Mouse (Mus musculus): ENCODE data around the gene Vapb.

Vapb gene

DNA sequence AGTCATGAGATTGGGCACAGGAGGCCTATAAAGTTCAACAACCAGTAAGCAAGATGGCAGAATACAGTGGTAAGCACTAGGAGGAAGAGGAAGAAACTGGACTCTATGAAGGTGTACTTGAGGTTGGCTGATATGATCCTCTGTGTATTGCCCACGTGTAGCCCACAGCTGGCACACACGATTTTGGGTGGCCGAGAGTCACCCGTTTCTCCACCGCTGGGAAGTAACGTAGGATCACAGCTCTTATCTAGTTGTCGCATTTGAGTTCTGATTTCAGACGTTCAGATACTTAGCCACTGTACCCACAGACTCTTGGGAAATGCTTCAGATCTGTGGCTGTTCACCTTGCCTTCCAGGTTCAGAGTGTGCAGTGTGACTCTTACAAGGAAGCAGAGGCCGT is 921 bp downstream of the Vapb start:
- no peak for DNase-seq

DNA sequence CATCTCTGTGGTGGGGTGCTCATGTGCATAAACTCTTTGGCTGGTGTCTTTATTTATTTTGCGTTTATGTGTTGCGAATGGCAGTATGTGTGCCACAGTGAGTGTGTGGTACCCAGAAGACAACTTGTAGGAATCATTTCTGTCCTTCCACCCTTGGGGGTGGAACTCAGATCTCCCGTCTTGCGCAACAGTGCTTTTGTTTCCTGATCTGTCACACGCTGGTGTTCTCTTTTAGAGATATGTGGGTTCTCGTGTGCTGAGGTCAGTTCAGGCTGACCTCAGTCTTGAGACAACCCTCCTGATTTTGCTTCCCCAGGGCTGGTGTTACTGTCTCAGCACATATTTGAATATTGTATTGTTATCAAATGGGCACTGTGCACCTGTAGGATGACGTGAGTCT is 1.8 kb downstream of the Vapb start:
- no peak for DNase-seq

DNA sequence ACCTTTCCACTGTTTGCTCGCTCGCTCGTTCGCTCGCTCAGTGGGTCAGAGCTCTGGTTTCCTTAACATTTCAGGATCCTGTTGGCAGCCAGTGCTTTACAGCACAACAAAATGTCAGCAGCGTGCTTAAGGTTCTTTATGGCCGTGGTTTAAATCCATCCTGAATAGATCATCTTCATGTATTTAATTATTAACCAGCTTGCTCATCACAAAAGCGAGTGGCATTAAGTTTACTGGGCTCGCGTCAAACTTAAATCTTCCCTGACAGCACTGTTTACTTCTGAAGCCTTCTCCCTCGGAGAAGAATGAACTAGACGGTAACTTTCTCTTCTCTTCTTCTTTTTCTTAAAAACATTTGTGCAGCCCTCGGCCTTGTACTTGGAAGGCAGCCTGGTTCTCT is 4.8 kb downstream of the Vapb start:
- DNase-seq, result no peak

DNA sequence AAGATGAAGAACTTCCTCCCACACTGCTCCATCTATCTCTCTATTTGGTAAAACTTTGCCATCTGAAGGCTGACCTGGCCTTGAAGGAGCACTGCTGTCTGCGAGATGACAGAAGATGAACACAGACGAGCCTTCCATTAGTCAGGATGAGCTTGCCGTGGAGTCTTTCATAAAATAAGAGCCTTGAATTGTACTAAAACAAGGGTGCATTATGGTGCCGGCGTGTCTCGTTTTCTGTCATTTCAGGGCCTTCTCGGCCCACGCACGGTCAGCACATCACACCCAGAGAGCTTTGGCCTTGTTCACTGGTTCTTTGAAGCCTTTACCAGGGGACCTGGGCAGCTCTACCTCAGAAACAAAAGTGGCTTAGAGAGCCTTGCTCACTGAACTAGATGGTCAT is 5.4 kb downstream of the Vapb start:
- no peak for DNase-seq

DNA sequence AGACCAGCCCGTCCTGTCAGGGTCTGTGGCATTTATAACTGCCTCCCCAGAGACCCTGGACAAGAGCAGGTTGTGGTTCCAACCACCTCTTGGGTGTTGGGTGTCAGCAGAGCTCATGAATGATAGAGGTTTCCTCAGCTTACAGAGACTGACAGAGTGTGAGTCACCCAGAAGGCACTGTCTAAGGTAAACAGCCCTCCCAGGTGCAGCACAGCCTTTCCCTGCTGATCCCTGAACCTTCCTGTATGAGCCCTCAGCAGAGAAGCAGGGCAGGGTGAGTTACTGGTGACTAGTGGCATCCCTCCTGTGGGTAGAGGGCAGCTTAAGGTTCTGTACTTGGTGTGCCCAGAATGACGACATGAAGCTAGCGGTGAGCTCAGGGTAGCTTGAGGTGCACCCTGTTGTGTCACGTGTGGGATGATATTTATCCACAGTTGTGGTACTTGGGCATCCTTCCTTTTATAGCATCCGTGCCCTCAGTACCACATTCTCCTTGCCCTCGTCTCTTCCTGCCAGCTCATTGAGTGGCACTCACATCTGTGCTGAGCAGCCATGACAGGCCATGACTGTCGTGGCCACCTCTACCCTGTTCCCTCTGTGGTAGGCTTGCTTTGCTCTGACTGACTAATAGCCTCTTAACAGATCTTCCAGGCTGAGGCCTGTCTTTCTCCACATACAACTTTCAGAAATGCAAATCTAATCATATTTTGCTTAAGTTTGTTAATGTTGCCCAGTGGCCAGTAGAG is 6.9 kb downstream of the Vapb start:
- no peak for DNase-seq

DNA sequence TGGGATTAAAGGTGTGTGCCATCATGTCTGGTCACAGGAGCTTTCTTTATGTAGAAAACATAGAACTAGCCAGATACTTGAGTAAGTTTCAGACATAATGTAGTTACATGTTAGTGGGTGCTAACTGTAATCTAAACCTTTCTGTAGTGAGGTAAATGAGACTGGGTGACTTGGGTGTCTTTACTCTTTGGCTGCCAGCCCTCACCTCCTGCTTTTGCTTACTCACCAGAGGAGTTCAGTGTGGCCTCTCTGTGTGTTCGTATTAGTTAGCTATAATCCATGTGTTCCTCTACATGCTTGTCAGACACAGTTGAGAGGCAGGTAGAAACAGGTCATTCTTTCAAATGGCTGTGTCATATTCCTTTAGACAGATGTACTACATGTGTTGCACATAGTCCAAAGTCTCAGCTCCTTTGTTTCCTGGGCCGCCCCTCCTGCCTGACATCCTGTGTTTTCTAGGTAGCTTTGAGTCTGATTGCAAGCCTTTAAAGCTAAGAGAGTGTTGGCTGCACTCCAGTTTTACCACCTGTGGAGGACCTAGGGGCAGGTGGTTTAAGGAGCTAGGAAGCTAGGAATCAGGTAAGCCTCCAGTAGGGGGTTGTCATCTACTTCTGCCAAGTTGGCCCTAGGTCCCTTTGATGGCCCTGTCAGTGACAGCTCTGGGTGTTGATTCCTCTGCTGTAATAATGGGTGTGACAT is 11.8 kb downstream of the Vapb start:
- peak; percentile 27 for DNase-seq

DNA sequence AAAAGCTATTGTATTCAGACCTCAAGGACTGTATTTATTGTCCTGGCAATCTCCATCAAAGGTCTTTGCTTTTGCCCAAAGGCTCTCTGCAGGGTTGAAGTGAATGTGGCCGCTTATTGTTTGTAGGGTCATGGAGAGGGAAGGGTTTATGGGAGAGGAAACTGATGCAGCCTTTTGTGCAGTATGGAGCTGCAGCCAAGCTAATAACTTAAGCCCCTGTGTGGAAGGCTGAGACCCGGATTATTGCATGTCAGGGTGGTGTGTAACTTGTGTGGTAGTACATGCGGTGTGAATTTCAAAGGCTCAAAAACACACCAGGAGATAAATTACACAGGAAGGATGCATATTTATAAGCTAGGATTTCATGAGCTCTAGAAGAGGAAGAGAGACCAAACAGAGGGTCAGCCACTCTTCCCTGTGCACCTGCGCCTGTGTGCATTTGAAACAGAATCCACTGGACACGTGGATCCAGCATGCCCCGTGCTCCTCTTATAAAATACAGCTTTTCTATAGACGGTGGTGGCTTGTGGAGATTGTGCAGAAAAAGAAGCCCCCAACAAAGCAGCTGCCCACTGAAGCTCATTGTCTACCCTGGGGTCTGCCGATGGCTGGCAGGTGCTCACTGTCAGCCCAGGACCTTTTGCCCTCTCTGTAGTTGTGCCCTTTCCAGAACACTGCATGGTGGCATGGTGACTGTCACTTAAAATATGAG is 18.3 kb downstream of the Vapb start:
- no peak for DNase-seq

DNA sequence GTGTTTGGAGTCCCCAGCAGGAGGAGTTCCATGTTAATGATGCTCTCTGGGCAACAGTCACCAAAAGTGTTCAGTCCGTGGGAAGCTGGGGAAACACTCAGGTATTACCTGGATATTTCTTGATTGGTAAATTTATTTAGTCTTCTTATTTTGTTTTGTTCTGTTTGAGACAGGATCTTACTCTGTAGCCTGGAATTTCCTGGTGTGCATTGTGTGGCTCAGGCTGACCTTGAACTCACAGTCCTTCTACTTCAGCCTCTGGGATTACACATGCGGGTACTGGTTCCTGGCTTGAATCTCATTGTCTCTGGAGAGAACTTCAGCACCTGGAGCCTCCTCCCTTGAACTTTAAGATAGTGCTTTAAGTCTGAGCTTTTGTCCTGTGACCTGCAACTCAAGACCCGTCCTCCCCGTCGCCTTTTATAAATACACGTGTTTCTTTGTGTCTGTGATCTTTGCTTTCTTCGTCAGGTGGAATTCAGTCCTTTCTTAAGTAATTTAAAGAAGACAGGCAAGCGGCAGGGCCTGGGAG is 20.4 kb downstream of the Vapb start:
- DNase-seq, result no peak

DNA sequence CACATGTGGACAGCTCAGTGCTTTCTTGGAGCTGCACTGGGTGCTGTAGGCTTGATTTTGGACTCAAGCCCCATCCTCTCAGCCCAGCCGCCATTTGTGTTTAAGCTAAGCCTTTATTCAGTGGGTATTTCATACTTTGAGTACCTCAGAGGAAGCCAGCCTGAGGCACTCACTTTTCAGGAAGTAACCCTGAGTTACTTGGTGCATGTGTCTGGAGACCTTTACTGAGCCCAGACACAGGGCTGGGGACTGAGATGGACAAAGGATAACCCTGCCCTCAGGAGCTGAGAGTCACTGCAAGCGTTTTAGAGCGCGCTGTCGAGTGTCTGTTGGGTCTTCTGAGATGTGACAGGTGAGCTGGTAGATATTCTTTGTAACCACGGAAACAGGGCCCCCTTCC is 23.3 kb downstream of the Vapb start:
- no peak for DNase-seq

DNA sequence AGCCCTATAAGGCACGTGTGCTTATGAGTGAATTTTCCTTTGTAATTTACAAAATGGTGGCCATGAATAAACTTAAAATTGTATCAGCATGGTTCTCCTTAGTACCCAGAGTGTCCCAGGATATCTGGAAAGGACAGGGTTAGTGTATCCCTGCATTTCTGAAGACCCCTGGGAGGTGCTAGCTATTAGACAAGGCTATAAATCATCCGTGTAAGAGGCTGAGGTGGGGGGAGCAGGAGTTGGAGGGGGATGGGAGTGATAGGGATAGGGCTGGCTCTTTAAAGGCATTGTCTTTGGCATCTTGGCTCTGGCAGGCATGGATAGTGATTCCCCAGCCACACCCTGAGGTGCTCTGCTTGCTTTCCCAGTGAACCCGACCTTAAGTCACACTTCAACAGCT is 27.3 kb downstream of the Vapb start:
- DNase-seq, result no peak

DNA sequence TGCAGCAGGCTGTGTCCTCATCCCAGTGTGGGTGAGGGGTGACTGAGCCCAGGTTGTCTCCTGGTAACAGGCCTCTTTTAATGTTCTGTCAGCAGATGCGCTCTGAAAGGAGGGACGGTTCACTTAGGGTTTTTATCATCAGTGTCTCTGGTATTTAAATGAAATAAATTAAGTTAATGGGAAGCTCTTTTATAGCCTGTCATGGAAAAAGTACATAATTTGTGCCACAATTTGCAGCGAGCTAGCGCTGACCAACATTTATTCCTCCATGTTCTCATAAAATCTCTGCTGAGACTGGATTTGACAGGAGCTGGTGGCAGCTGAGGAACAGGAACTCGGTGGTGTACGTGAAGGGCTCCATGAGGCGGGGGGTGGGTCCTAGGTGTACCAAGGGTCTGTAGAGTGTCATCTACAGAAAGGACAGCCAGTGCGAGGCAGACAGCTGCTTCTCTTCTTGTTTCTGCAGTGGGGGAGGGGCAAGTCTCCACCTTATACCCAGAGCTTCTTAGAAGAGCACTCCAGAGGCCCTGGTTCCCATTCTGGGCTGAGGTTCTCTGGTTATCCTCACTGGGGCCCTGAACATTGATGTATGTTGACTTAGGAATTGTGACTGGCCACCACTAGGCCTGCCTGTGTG is 30.8 kb downstream of the Vapb start:
- DNase-seq, result no peak

DNA sequence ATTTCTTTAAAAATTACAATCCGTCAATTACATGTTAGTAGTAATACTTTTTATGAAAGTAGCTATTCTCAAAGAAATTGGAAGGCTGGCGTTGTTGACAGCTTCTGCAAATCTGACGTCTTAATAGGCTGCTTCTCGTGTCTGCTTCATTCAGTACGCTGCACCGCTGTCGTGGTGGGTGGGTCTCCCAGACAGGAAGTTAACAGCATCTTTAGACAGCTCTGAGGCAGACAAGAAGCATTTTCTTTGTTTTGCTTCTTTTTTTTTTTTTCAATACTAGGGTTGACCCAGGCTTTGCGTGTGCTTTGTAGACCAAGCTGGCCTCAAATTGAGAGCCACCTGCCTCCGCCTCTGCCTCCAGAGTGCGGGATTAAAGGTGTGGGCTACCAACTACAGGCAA is 31.9 kb downstream of the Vapb start:
- peak; percentile 65 for DNase-seq

DNA sequence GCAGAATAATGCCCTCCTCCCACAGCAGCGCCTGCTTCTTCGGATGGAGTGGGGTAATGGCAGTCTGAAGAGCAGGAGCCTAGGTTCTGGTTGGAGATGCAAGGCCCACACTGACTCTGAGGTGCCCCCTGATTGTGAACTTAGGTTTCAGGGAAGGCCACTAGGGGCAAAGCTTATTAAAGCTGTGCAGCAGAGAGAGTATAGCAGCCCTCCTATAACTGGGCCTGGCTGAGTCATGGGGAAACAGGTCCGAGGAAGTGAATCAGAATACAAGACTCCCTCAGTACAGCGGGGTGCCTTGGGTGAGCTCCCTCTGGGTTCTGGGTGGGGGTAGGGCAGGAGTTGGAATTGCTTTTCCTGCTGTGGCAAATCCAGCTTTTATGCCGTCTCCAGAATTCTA is 33.3 kb downstream of the Vapb start:
- DNase-seq, result no peak

DNA sequence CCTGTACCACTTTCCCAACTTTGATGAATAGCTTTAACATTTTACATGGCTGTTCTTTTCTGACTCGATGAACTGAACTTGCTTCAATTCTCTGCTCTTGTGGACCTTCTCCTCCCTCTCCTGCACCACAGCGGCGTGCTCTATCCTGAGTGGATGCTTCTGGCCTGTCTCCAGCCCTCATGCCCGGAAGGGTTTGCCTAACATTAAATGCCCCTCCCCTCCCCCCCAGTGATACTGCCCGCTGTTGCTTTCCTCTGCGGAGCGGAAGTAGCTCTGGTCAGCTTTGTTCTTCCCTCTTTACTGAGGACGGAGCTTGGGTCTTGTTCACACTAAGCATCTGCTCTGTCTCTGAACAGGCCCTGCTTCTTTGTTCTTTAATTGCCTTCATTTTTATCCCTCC is 34.4 kb downstream of the Vapb start:
- DNase-seq, result no peak

DNA sequence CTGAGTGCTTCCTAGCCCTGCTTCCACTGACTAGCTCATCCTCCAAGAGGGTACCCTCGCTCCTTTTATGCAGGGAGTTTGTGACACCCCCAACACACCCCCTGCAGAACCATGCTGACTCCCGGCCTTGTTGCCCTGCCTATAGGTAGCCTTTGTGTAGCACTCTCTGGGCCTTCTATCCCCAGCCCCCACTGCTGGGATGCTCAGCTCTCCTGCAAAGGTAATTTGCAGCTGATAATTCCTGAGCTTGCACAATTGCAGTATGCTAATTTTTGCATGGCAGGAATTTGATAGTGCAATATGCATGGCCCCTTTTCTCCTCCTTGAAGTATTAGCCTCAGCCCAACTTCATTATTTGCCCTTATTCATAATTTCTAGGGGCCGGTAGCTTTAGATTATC is 38.2 kb downstream of the Vapb start:
- DNase-seq, result no peak

DNA sequence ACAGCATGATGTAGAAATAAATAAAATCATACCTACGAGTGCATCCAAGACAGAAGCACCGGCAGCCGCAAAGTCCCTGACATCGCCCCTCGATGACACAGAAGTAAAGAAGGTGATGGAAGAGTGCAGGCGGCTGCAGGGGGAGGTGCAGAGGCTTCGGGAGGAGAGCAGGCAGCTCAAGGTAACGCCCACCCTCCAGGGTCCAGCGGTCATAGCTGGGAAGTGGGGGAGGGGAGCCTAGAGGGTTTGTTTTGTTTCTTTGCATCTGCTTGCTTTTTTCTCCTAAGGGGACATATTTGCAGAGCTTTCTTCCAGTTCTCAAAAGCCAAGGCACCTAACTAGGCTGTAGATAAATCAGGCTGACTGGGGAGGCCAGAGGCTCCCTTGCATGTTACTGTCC is 38.8 kb downstream of the Vapb start:
- DNase-seq, result no peak

DNA sequence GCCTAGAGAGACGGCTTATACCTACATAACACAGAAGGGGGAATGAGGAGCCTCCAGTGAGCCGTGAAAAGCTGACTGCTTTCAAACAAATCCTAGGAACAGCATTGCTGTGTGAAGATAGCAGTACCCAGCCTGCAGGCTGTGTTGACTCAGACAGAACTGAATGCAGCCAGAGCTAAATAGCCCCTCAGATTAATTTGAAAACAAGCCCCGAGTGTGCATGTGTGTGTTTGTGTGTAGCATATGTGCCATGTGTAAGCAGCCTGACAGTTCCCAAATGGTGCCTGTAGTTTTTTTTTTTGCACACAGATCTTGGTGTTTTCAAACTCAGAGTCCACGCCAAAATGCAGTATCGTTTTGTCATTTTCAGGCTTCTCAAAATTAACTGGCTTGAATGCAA is 43.6 kb downstream of the Vapb start:
- no peak for DNase-seq

DNA sequence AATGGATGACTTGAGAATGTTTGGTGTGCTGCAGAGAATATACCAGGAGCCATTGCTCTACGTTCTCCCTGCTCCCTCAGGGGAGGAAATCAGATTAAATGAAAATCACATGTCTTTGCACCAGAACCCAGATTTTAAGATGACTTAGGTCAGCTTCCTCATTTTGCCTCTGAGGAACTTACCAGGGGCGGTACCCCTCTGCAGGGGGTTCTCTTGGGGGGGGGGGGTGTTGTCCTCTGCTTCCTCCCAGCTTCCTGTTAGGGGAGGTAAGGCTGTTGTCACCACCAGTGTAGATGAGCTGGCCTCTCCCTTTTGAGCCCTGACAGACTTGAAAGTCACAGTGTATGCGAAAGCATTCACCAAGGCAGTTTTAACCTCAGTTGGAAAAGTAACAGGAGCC is 47.1 kb downstream of the Vapb start:
- no peak for DNase-seq

DNA sequence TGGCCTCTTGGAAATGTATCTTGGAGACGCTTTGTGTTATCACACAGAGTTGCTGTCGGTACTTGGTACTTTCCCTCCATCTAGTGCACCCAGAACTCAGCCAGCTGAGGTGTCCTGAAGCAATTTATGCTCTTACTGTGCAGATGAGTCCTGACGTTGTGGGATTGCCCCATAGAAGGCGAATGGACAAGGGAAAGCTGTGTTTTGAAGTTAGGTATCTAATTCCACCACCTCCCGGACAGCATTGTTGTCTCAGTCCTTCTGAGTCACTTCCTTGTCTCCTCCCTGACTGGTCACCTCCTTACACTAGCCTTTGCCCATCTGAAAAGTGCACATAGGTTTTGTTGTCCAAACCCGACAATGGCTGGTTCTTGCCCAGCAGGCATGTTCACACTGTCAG is 47.6 kb downstream of the Vapb start:
- no peak for DNase-seq

DNA sequence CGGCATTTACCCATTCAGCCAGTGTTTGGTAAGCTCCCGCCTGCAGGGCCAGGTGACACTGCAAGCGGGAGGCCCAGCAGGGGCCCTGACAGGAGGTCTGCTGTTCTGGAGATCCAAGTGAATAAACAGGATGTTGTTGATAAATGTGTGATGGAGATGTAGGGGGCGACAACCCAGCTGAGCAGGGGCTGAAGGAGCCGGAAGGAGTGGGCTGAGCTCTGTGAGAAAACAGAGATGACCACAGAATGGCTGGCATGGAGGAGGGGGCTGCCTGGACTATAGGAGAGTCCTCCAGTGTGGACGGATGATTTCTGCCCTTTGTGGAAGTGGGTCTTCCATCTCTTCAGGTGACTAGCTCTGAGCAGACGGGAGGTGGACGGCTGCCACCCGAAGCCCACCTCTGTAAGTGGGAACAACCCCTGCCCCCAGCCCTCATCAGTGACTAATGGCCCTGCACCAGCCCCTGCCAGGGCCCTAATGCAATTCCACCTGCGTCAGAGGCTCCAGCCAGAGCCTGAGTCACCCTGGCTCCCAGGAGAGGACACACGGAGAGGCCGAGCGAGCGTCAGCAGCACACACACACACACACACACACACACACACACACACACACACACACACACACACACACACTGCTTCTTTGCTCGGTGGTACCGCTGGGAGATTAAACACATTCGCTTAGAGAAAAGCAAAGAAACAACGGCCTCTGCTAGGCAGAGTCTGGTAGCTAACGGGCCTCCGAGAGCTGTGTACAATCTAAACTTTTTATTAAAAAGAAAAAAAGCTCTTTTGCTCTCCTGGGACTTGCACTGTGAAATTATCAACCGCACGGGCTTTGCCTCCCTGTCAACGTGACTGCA is 52.9 kb downstream of the Vapb start:
- no peak for DNase-seq

DNA sequence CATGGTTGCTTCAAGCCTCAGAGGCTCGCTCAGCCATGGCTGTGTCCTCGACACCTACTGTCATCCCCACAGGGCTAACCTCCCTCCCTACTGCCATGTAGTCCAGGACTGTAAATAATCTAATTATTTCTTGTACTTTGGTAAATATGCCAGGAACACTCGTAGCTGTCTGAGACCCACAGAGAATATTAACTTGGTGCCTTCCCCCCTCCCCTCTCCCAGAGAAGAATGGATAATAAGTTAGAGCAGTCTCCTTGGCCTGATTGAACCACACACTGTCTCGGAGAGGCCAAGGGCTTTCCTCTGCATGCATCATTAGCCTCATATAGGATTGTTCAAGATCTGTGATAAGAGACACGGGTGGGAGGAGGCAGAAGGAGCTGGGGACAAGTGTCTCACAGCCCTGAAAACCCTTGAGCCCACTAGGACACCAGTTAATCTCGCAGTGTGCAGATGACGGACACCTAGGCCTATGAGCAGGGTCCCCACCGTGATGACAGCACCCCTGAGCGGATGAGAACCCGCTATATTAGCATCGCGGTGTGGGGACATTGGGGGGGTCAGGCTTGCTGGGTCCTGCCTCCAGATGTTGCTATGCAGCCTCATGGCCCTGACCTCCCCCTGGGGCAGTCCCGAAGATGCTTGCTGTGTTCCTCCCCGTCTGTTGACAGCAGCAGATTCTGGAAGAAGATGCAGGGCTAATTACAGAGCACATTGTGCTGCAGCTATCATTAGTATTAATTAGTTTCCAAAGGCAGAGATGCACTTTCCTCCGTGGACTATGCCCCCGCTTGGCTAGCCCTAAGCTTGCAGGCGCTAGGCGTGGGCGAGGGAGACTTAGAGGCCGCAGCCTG is 54.8 kb downstream of the Vapb start:
- DNase-seq, result no peak

DNA sequence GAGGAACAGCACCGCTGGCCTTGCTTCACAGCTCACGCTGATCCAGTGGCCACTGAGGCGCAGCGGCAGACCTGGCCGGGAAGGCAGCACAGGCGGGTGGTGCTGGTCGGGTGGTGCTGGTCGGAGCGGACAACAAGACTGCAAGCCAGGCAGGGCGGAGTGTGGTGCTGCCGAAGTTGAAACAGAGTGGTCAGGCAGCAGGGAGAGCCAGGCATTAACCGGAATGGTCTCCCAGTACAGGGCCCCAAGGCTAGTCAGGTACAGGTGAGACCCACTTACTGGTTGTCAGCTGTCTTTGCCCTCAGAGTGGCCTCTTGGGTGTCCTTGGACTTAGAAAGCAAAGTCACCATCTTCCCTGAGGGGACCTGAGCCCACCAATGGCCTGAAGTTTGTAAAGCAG is 56.7 kb downstream of the Vapb start:
- no peak for DNase-seq
